Mouse (Mus musculus) lung, adult 10 weeks (tissue): ENCODE measurements around the gene Inpp5a. TPM values are rescaled to one million over a fixed set of nuclear protein-coding genes. Genes with fewer than 3 reads are reported as not detected.

ENCODE experiments used
- polyA plus RNA-seq: library from polyadenylated mRNA; stranded (reverse); fragments of 350-450 nt; fragmentation: Illumina TruSeq; extraction: RNeasy Lipid Tissue Mini Kit (QIAGEN cat#74804); gene quantifications from one replicate; pipeline ENCODE4 v1.2.3, GENCODE M21; 2014; ENCODE audit warnings: low read depth, low replicate concordance; ENCODE audit not compliant: insufficient read depth

Inpp5a gene
- polyA plus RNA-seq: 52.2 TPM

GRCm38 (mm10) chr7:139388670-139389212 lies at the start of gene Inpp5a:
TSS of gene Inpp5a (plus strand) at chr7:139389109.

GRCm38 (mm10) chr7:139582595-139582994 lies 193.7 kb downstream of the Inpp5a start, which contains the start of gene Nkx6-2:
TSS of gene Nkx6-2 (minus strand) at chr7:139582797.

Other genes with a start within 250 kb of the Inpp5a start
- gene Lrrc27, start 176.1 kb upstream of the Inpp5a start, polyA plus RNA-seq: 2.9 TPM
- 1.00 TPM for gene Stk32c, start 175.8 kb upstream of the Inpp5a start, polyA plus RNA-seq
- gene Pwwp2b, start 140.6 kb upstream of the Inpp5a start, polyA plus RNA-seq: 21.2 TPM
- 0.28 TPM for gene Nkx6-2, start 193.7 kb downstream of the Inpp5a start, polyA plus RNA-seq